ENCODE assay signal across 8 mouse cellular contexts in the genomic region with DNA sequence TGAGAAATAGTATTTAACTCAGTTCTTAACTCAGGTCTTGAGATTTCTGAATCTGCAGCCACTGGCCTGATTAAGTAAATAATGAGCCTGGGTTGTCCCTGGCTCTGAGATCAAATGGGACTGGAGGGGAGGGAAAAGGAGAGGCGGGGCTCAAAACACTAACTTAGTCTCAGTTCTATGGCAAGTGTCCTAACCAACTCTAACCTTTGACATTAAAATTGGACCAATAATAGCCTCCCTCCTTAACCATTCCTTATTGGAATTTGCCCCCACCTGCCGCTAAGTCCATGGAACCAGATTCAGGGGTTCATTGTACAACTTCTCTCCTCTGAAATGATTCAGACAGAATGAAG. TPM values are rescaled to one million over a fixed set of nuclear protein-coding genes. Genes with fewer than 3 reads are reported as not detected.
DNase-seq lines count a peak whose midpoint lies in the region; ATAC-seq lines count a peak whose summit lies in the region.

A gene (minus strand): TSS at position 88 of the 353 bp plus-strand sequence.

- H3K27me3 ChIP-seq in heart, embryonic 12.5 days (replicated peaks), result no peaks in the 10 kb centered on the region
- no peaks in the 10 kb centered on the region for H3K27me3 ChIP-seq in hindbrain, embryonic 13.5 days

- H3K9me3 ChIP-seq in heart, embryonic 12.5 days (replicated peaks), result no peaks in the 10 kb centered on the region
- H3K9me3 ChIP-seq in hindbrain, embryonic 13.5 days, result no peaks in the 10 kb centered on the region

- no peak within 1 kb of the TSS for H3K9ac ChIP-seq in heart, embryonic 12.5 days
- peak within 1 kb of the TSS; percentile 56 for H3K9ac ChIP-seq in hindbrain, embryonic 13.5 days

- no peak within 1 kb of the TSS for H3K27ac ChIP-seq in heart, embryonic 12.5 days (ENCODE audit: poor library complexity, severe bottlenecking)
- peak within 1 kb of the TSS; percentile 83 for H3K27ac ChIP-seq in hindbrain, embryonic 13.5 days

- H3K4me2 ChIP-seq in heart, embryonic 12.5 days, result peak within 1 kb of the TSS; percentile 40
- H3K4me2 ChIP-seq in hindbrain, embryonic 13.5 days, result peak within 1 kb of the TSS; percentile 48

- intact Hi-C loops in left cerebral cortex, postnatal 10 days (cut with DNase I), result no loop called here

- 44% methylated on average over 2 of the region's 2 CpGs for WGBS in heart, embryonic 12.5 days
- 41% methylated on average over 2 of the region's 2 CpGs for WGBS in hindbrain, embryonic 13.5 days

- H3K4me1 ChIP-seq in heart, embryonic 12.5 days (replicated peaks), result 0 out of 2 replicates have a peak, but pooled peaks cover 6% of the 10 kb centered on the region
- peaks cover 15% of the 10 kb centered on the region; the same call in 1 of the 2 replicates for H3K4me1 ChIP-seq in hindbrain, embryonic 13.5 days (replicated peaks)

- no peak for DNase-seq in heart, adult 11 months
- peak; percentile 18 for DNase-seq in adipocyte (ENCODE audit: low spot score)
- peak; percentile 35 for DNase-seq in lung, postnatal 36 days
- no peak for DNase-seq in left cerebral cortex, postnatal 10 days (ENCODE audit: extremely low spot score in 1 of 2, low spot score in 2 of 2)
- no peak for DNase-seq in gastrocnemius, postnatal 4 days (ENCODE audit: low spot score in 2 of 2)
- no peak for DNase-seq in urinary bladder, adult 2 months (ENCODE audit: low spot score)

- no peak within 1 kb of the TSS for H3K4me3 ChIP-seq in heart, embryonic 12.5 days
- peak within 1 kb of the TSS; percentile 24 for H3K4me3 ChIP-seq in hindbrain, embryonic 13.5 days

- no peaks in the 10 kb centered on the region for H3K36me3 ChIP-seq in heart, embryonic 12.5 days
- H3K36me3 ChIP-seq in hindbrain, embryonic 13.5 days, result no peaks in the 10 kb centered on the region

- no peak for ATAC-seq in heart, embryonic 12.5 days (ENCODE audit: insufficient number of reproducible peaks, low FRiP score)
- ATAC-seq in hindbrain, embryonic 13.5 days (ENCODE audit: low FRiP score), result peak; percentile 65; the same call in 1 of the 2 replicates

RNA-seq across cellular contexts. Expression of the gene that starts here (rescaled TPM):
- polyA plus RNA-seq in heart, embryonic 12.5 days (2016; fragmentation: Nextera tagmentation; extraction: Ambion mirVana), result 0.08 TPM in 1 of 2 replicates, not detected in the other
- polyA plus RNA-seq in hindbrain, embryonic 13.5 days (2015; fragmentation: Nextera tagmentation; extraction: Ambion mirVana), result 0.30 and 0.35 TPM in 2 replicates
- 1 to 10 TPM; 1.6 to 1.8 TPM for total RNA-seq in left cerebral cortex, postnatal 10 days (2021)
- under 1 TPM; 0.13 to 0.17 TPM for total RNA-seq in gastrocnemius, postnatal 4 days (2021)
- polyA plus RNA-seq in urinary bladder, adult 2 months (2012; rRNA removed), result 0.77 and 0.80 TPM in 2 replicates

Comparison
In these comparisons a context has a peak if more than half of its experiments do, and no peak if none do; other contexts are left out.
1. Peak in ATAC-seq, H3K4me3 ChIP-seq, H3K27ac ChIP-seq, H3K9ac ChIP-seq and H3K4me2 ChIP-seq in hindbrain, embryonic 13.5 days; RNA of the gene not detected or under 1 TPM.
2. DNase-seq: peak in adipocyte (single experiment) and lung, postnatal 36 days (single experiment); none in heart, adult 11 months (single experiment), left cerebral cortex, postnatal 10 days (0 of 2), gastrocnemius, postnatal 4 days (0 of 2) and urinary bladder, adult 2 months (single experiment).